Mouse (Mus musculus) mammary gland, adult 2 months (tissue): ENCODE data around the gene Rdh16f2. TPM values are rescaled to one million over a fixed set of nuclear protein-coding genes. Genes with fewer than 3 reads are reported as not detected.

ENCODE experiments used
- polyA plus RNA-seq: library from polyadenylated mRNA; depleted of rRNA; stranded (reverse); fragments of >200 nt; gene quantifications from 2 replicates; pipeline ENCODE4 v1.2.3, GENCODE M21; 2012; ENCODE audit warnings: low replicate concordance; rRNA removed

Gene Rdh16f2
- 0.10 TPM in 1 of 2 replicates, not detected in the other for polyA plus RNA-seq

DNA sequence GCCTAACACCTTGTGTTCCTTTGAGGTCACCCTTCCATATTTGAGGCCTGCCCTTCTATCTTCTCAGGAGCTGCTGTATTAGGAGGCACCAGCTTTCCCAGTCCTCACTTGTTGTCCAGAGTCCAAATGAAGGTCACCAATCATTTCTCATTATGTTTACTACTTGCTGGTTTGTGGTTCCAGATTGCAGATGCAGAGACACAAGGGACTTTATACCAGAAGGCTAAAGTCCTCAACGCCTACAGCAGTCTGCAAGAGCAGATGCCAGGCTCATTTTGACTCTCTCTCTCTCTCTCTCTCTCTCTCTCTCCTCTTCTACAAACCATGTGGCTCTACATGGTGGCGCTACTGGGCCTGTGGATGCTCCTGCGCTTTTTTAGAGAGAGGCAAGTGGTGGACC, at the start of gene Rdh16f2:
Gene Rdh16f2 (plus strand): TSS at position 243 of the 400 bp plus-strand sequence.

DNA sequence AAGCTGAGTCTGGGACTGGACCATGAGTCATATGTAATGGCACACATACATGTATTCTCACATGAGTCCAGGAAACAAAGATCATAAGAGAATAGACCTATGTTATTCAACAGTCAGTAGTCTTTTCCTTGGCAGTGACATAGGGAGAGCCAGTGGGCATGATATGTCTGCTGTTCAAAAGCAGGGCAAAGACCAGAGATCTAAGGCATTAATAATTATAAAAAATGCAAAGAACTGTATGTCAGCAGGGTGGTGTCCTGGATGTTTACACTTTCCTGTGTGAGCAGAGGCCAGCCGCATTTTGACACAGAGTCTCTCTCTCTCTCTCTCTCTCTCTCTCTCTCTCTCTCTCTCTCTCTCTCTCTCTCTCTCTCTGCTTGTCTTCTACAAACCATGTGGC, 16.6 kb upstream of the Rdh16f2 start, which contains the start of gene Rdh19:
Gene Rdh19 (plus strand): TSS at position 301 of the 400 bp plus-strand sequence.

DNA sequence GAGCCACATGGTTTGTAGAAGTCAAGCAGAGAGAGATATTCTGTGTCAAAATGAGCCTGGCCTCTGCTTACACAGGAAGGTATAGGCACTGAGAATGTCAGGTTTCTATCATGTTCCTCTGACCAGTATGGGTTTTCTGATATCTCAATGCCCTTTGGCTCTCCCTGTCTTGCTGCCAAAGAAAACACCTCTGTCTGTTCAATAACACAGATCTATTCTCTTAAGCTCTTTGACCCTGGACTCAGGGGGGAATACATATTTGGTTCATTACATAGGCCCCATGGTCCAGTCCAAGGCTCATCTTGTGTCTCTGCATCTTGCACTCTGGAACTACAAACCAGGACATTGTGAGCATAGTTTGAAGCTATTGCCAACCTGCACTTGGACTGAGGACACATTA, 22.3 kb downstream of the Rdh16f2 start, which contains the start of gene Rdh7:
Gene Rdh7 (minus strand): TSS at position 213 of the 400 bp plus-strand sequence.

DNA sequence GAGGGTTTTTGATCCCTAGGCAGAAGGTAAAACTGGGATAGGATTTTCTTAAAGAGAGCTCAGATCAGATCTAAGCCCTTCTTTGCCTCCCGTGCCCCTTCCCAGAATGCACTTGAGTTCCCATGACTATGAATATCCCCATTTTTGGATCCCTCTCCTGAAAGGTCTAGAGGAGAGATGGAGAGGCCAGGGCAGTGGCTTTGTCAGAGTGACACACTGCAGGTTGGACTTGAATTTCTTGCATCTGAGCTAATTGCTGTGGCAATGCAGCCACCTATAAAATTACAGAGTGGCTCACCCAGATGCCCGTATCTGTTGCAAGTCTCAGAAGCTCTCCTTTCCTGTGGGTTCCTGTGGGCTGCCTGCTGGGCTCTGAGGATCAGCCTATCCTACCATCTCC, 31.9 kb downstream of the Rdh16f2 start, which contains the start of gene Sdr9c7:
Gene Sdr9c7 (plus strand): TSS at position 301 of the 400 bp plus-strand sequence.

Other genes with a start within 250 kb of the Rdh16f2 start
- gene Lrp1, start 245.3 kb upstream of the Rdh16f2 start, polyA plus RNA-seq, result 145 and 233 TPM in 2 replicates
- gene Stat6, start 223.5 kb upstream of the Rdh16f2 start, polyA plus RNA-seq, result 105 and 131 TPM in 2 replicates
- gene Nemp1, start 199.6 kb upstream of the Rdh16f2 start, polyA plus RNA-seq, result 2.1 and 4.4 TPM in 2 replicates
- gene Nab2, start 197.9 kb upstream of the Rdh16f2 start, polyA plus RNA-seq, result 25.9 and 51.9 TPM in 2 replicates
- 0.23 and 0.26 TPM in 2 replicates for gene Myo1a, start 161.3 kb upstream of the Rdh16f2 start, polyA plus RNA-seq
- not detected in 2 replicates for gene Tac2, start 142.0 kb upstream of the Rdh16f2 start, polyA plus RNA-seq
- gene Zbtb39, start 126.9 kb upstream of the Rdh16f2 start, polyA plus RNA-seq, result 5.9 and 7.3 TPM in 2 replicates
- gene Gpr182, start 114.7 kb upstream of the Rdh16f2 start, polyA plus RNA-seq, result 14.4 and 16.8 TPM in 2 replicates
- 0.08 and 0.27 TPM in 2 replicates for gene Rdh1, start 106.8 kb upstream of the Rdh16f2 start, polyA plus RNA-seq
- 0.12 and 0.85 TPM in 2 replicates for gene Rdh16f1, start 106.7 kb upstream of the Rdh16f2 start, polyA plus RNA-seq
- gene Rdh9, start 90.1 kb upstream of the Rdh16f2 start, polyA plus RNA-seq, result 0.37 TPM in 1 of 2 replicates, not detected in the other
- 0.13 TPM in 2 replicates for gene Rdh16, start 65.3 kb upstream of the Rdh16f2 start, polyA plus RNA-seq
- gene Rdh19, start 16.5 kb upstream of the Rdh16f2 start, polyA plus RNA-seq, result not detected in 2 replicates
- gene Rdh7, start 22.3 kb downstream of the Rdh16f2 start, polyA plus RNA-seq, result 1.9 TPM in 1 of 2 replicates, not detected in the other
- 0.07 and 0.30 TPM in 2 replicates for gene Sdr9c7, start 32.0 kb downstream of the Rdh16f2 start, polyA plus RNA-seq
- gene Hsd17b6, start 141.1 kb downstream of the Rdh16f2 start, polyA plus RNA-seq, result 0.48 TPM in 1 of 2 replicates, not detected in the other
- 1.6 and 3.1 TPM in 2 replicates for gene Prim1, start 148.7 kb downstream of the Rdh16f2 start, polyA plus RNA-seq
- gene Naca, start 169.1 kb downstream of the Rdh16f2 start, polyA plus RNA-seq, result 125 and 131 TPM in 2 replicates
- gene Ptges3, start 192.5 kb downstream of the Rdh16f2 start, polyA plus RNA-seq, result 17.6 and 101 TPM in 2 replicates
- 5,679 and 6,335 TPM in 2 replicates for gene Atp5b, start 216.8 kb downstream of the Rdh16f2 start, polyA plus RNA-seq
- 38.7 and 43.5 TPM in 2 replicates for gene Baz2a, start 225.1 kb downstream of the Rdh16f2 start, polyA plus RNA-seq